Mouse (Mus musculus): ENCODE results near the gene 1700037C18Rik. TPM values are rescaled to one million over a fixed set of nuclear protein-coding genes. Genes with fewer than 3 reads are reported as not detected.

1700037C18Rik gene
- 13.2 and 14.7 TPM in 2 replicates for polyA plus RNA-seq (2015; fragmentation: Nextera tagmentation; extraction: Ambion mirVana)

GRCm38 (mm10) chr16:3908537-3909111 is at the start of gene 1700037C18Rik, which contains the start of gene Cluap1:
1700037C18Rik (minus strand) TSS chr16:3908689.
Cluap1 (plus strand) TSS chr16:3908801.
- peak within 1 kb of the TSS; percentile 78 for H3K4me3 ChIP-seq (ENCODE audit: low read depth, low read length)
- no peaks in the 10 kb centered on the region for H3K9me3 ChIP-seq (replicated peaks; ENCODE audit: control insufficient read depth, low read length, poor library complexity, severe bottlenecking)
- H3K9ac ChIP-seq (ENCODE audit: low read depth, low read length), result peak within 1 kb of the TSS; percentile 80
- ATAC-seq, result peak; percentile 97
- H3K4me1 ChIP-seq (ENCODE audit: control insufficient read depth, insufficient read depth, low read length), result peaks cover 16% of the 10 kb centered on the region
- H3K36me3 ChIP-seq (ENCODE audit: control insufficient read depth, insufficient read depth, low read length), result peaks cover 20% of the 10 kb centered on the region
- H3K4me2 ChIP-seq (ENCODE audit: low read length), result peak within 1 kb of the TSS; percentile 67
- 0% methylated on average over 33 of the region's 33 CpGs for WGBS
- no peaks in the 10 kb centered on the region for H3K27me3 ChIP-seq (ENCODE audit: control insufficient read depth, insufficient read depth, low read depth, low read length)
- H3K27ac ChIP-seq (ENCODE audit: low read length), result peak within 1 kb of the TSS; percentile 77

- no peak overlapping the region for H3K9ac ChIP-seq (ENCODE audit: low read depth, low read length)
- no peaks in the 10 kb centered on the region for H3K9me3 ChIP-seq (replicated peaks; ENCODE audit: control insufficient read depth, low read length, poor library complexity, severe bottlenecking)
- H3K4me2 ChIP-seq (ENCODE audit: low read length), result no peak overlapping the region
- H3K4me1 ChIP-seq (ENCODE audit: control insufficient read depth, insufficient read depth, low read length), result no peaks in the 10 kb centered on the region
- H3K27ac ChIP-seq (ENCODE audit: low read length), result no peak overlapping the region
- no peak for ATAC-seq
- no peak overlapping the region for H3K4me3 ChIP-seq (ENCODE audit: low read depth, low read length)
- no peaks in the 10 kb centered on the region for H3K27me3 ChIP-seq (ENCODE audit: control insufficient read depth, insufficient read depth, low read depth, low read length)
- no peaks in the 10 kb centered on the region for H3K36me3 ChIP-seq (ENCODE audit: control insufficient read depth, insufficient read depth, low read length)
- 90% methylated on average over 6 of the region's 6 CpGs for WGBS
These were observed 47.9 kb upstream of the 1700037C18Rik start for GRCm38 (mm10) chr16:3956369-3956768.

GRCm38 (mm10) chr16:3951141-3951540 is 42.7 kb upstream of the 1700037C18Rik start:
- 96% methylated on average over 1 of the region's 1 CpGs for WGBS
- Histone ChIP-seq H3K4me1 (ENCODE audit: control insufficient read depth, insufficient read depth, low read length) (no peaks in the 10 kb centered on the region), H3K36me3 (ENCODE audit: control insufficient read depth, insufficient read depth, low read length) (no peaks in the 10 kb centered on the region)

GRCm38 (mm10) chr16:3934701-3935100 is 26.2 kb upstream of the 1700037C18Rik start:
- Histone ChIP-seq H3K9me3 (replicated peaks; ENCODE audit: control insufficient read depth, low read length, poor library complexity, severe bottlenecking) (no peaks in the 10 kb centered on the region), H3K4me3 (ENCODE audit: low read depth, low read length) (no peak overlapping the region), H3K27ac (ENCODE audit: low read length) (no peak overlapping the region), H3K27me3 (ENCODE audit: control insufficient read depth, insufficient read depth, low read depth, low read length) (no peaks in the 10 kb centered on the region), H3K4me2 (ENCODE audit: low read length) (no peak overlapping the region), H3K36me3 (ENCODE audit: control insufficient read depth, insufficient read depth, low read length) (peaks cover 51% of the 10 kb centered on the region), H3K4me1 (ENCODE audit: control insufficient read depth, insufficient read depth, low read length) (no peaks in the 10 kb centered on the region), H3K9ac (ENCODE audit: low read depth, low read length) (no peak overlapping the region)
- ATAC-seq, result no peak
- WGBS, result 93% methylated on average over 4 of the region's 4 CpGs

More at GRCm38 (mm10) chr16:3951141-3951540, 42.7 kb upstream of the 1700037C18Rik start:
- Histone ChIP-seq H3K9me3 (replicated peaks; ENCODE audit: control insufficient read depth, low read length, poor library complexity, severe bottlenecking) (no peaks in the 10 kb centered on the region), H3K9ac (ENCODE audit: low read depth, low read length) (no peak overlapping the region), H3K27ac (ENCODE audit: low read length) (no peak overlapping the region), H3K27me3 (ENCODE audit: control insufficient read depth, insufficient read depth, low read depth, low read length) (no peaks in the 10 kb centered on the region), H3K4me2 (ENCODE audit: low read length) (no peak overlapping the region), H3K4me3 (ENCODE audit: low read depth, low read length) (no peak overlapping the region)
- no peak for ATAC-seq

GRCm38 (mm10) chr16:3934091-3934490 is 25.6 kb upstream of the 1700037C18Rik start:
- Histone ChIP-seq H3K36me3 (ENCODE audit: control insufficient read depth, insufficient read depth, low read length) (peaks cover 49% of the 10 kb centered on the region), H3K27ac (ENCODE audit: low read length) (no peak overlapping the region), H3K9ac (ENCODE audit: low read depth, low read length) (no peak overlapping the region), H3K4me2 (ENCODE audit: low read length) (no peak overlapping the region), H3K4me1 (ENCODE audit: control insufficient read depth, insufficient read depth, low read length) (no peaks in the 10 kb centered on the region), H3K27me3 (ENCODE audit: control insufficient read depth, insufficient read depth, low read depth, low read length) (no peaks in the 10 kb centered on the region), H3K9me3 (replicated peaks; ENCODE audit: control insufficient read depth, low read length, poor library complexity, severe bottlenecking) (no peaks in the 10 kb centered on the region), H3K4me3 (ENCODE audit: low read depth, low read length) (no peak overlapping the region)
- no peak for ATAC-seq
- 98% methylated on average over 1 of the region's 1 CpGs for WGBS

- Histone ChIP-seq H3K27me3 (ENCODE audit: control insufficient read depth, insufficient read depth, low read depth, low read length) (no peaks in the 10 kb centered on the region), H3K9me3 (replicated peaks; ENCODE audit: control insufficient read depth, low read length, poor library complexity, severe bottlenecking) (no peaks in the 10 kb centered on the region), H3K9ac (ENCODE audit: low read depth, low read length) (no peak overlapping the region), H3K27ac (ENCODE audit: low read length) (no peak overlapping the region), H3K4me1 (ENCODE audit: control insufficient read depth, insufficient read depth, low read length) (no peaks in the 10 kb centered on the region), H3K4me2 (ENCODE audit: low read length) (no peak overlapping the region), H3K36me3 (ENCODE audit: control insufficient read depth, insufficient read depth, low read length) (peaks cover 46% of the 10 kb centered on the region), H3K4me3 (ENCODE audit: low read depth, low read length) (no peak overlapping the region)
- WGBS, result 94% methylated on average over 6 of the region's 6 CpGs
- ATAC-seq, result no peak
These were observed 25.0 kb upstream of the 1700037C18Rik start for GRCm38 (mm10) chr16:3933536-3933935.

GRCm38 (mm10) chr16:3929151-3929550 is 20.7 kb upstream of the 1700037C18Rik start:
- H3K36me3 ChIP-seq (ENCODE audit: control insufficient read depth, insufficient read depth, low read length), result peaks cover 43% of the 10 kb centered on the region
- H3K27me3 ChIP-seq (ENCODE audit: control insufficient read depth, insufficient read depth, low read depth, low read length), result no peaks in the 10 kb centered on the region
- no peaks in the 10 kb centered on the region for H3K9me3 ChIP-seq (replicated peaks; ENCODE audit: control insufficient read depth, low read length, poor library complexity, severe bottlenecking)
- no peak overlapping the region for H3K27ac ChIP-seq (ENCODE audit: low read length)
- WGBS, result 81% methylated on average over 7 of the region's 7 CpGs
- no peaks in the 10 kb centered on the region for H3K4me1 ChIP-seq (ENCODE audit: control insufficient read depth, insufficient read depth, low read length)
- no peak overlapping the region for H3K9ac ChIP-seq (ENCODE audit: low read depth, low read length)
- no peak overlapping the region for H3K4me3 ChIP-seq (ENCODE audit: low read depth, low read length)
- no peak for ATAC-seq
- no peak overlapping the region for H3K4me2 ChIP-seq (ENCODE audit: low read length)

- H3K9me3 ChIP-seq (replicated peaks; ENCODE audit: control insufficient read depth, low read length, poor library complexity, severe bottlenecking), result no peaks in the 10 kb centered on the region
- no peaks in the 10 kb centered on the region for H3K4me1 ChIP-seq (ENCODE audit: control insufficient read depth, insufficient read depth, low read length)
- no peak overlapping the region for H3K4me3 ChIP-seq (ENCODE audit: low read depth, low read length)
- no peak for ATAC-seq
- H3K27ac ChIP-seq (ENCODE audit: low read length), result no peak overlapping the region
- no peaks in the 10 kb centered on the region for H3K27me3 ChIP-seq (ENCODE audit: control insufficient read depth, insufficient read depth, low read depth, low read length)
- H3K4me2 ChIP-seq (ENCODE audit: low read length), result no peak overlapping the region
- H3K9ac ChIP-seq (ENCODE audit: low read depth, low read length), result no peak overlapping the region
- peaks cover 45% of the 10 kb centered on the region for H3K36me3 ChIP-seq (ENCODE audit: control insufficient read depth, insufficient read depth, low read length)
- 79% methylated on average over 1 of the region's 1 CpGs for WGBS
These were observed 20.1 kb upstream of the 1700037C18Rik start for GRCm38 (mm10) chr16:3928582-3928981.

- no peak for ATAC-seq
- Histone ChIP-seq H3K27ac (ENCODE audit: low read length) (no peak overlapping the region), H3K27me3 (ENCODE audit: control insufficient read depth, insufficient read depth, low read depth, low read length) (no peaks in the 10 kb centered on the region), H3K9ac (ENCODE audit: low read depth, low read length) (no peak overlapping the region), H3K4me1 (ENCODE audit: control insufficient read depth, insufficient read depth, low read length) (no peaks in the 10 kb centered on the region), H3K4me2 (ENCODE audit: low read length) (no peak overlapping the region), H3K9me3 (replicated peaks; ENCODE audit: control insufficient read depth, low read length, poor library complexity, severe bottlenecking) (no peaks in the 10 kb centered on the region), H3K4me3 (ENCODE audit: low read depth, low read length) (no peak overlapping the region), H3K36me3 (ENCODE audit: control insufficient read depth, insufficient read depth, low read length) (peaks cover 47% of the 10 kb centered on the region)
- WGBS, result 94% methylated on average over 4 of the region's 4 CpGs
These were observed 15.5 kb upstream of the 1700037C18Rik start for GRCm38 (mm10) chr16:3923966-3924365.

All from midbrain, embryonic 16.5 days (tissue).